Mouse (Mus musculus): ENCODE results near the gene Utrn. TPM values are rescaled to one million over a fixed set of nuclear protein-coding genes. Genes with fewer than 3 reads are reported as not detected.
A peak's percentile ranks its signal among the peaks of the same experiment; 100 is the strongest.

Utrn gene
- polyA plus RNA-seq, 1 experiment from 2014 or later = 41.2 TPM

DNA sequence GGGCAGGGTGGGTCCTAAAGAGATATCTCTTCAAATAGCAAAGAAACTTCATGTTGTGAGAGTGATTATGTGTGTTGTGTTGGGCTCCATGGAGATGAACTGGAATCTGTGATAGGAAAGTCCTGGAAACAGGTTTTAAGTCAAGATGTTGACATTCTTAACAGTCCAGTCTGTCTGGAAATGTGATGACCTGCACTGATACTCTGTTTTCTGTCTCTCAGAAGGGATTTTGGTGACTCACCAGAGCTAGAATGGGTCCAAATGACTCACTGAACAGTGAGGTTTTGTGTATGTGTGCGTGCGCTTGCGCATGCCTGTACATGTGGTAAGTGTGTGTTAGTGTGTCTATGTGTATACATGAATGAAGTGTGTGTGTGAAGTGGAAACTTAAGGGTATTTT, 24.2 kb upstream of the Utrn start:
- Histone ChIP-seq H3K4me2 (replicated peaks) (no peak overlapping the region), H3K27me3 (no peaks in the 10 kb centered on the region), H3K4me1 (no peaks in the 10 kb centered on the region), H3K36me3 (no peaks in the 10 kb centered on the region), H3K4me3 (no peak overlapping the region), H3K27ac (replicated peaks) (no peak overlapping the region), H3K9ac (replicated peaks) (no peak overlapping the region), H3K9me3 (no peaks in the 10 kb centered on the region)
- ATAC-seq (ENCODE audit: low FRiP score, low read depth) = no peak
- WGBS = 98% methylated on average over 3 of the region's 3 CpGs

DNA sequence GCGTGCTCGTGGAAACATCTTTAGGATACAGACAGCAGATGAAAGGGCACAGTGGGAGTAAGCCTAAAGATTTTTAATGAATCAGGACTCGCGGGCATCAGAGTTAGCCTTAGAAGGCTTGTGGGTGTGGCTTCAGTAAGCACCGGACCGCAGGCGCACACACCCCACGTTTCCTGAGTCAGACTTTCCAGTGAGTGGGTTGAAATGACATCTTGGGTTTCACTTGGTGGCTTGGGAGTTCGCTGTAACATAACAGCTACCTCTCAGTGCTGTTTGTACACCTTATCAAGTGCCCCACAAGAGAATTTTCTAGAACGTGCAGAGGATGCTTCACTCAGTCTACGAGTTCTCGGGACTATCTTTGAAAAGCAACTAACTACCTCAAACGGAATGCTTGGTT, 19.2 kb upstream of the Utrn start:
- WGBS = 82% methylated on average over 13 of the region's 13 CpGs

DNA sequence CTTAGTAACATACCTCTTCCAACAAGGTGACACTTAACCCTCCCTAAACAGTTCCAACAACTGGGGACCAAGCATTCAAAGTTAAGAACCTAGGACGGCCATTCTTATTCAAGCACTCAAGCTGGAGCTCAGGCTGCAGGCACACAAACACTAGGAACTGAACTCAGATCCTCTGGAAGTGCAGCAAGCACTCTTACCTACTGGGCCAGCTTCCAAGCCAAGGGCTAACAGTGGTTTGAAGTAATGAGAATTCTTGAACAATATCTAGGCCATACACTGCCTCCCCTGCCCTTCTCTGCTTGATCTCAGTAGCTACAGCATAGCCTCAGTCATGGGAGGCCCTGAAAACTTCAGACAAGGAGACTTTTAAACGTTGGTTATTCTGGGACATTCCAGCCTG, 18.6 kb upstream of the Utrn start:
- Histone ChIP-seq H3K9ac (replicated peaks) (no peak overlapping the region), H3K4me1 (no peaks in the 10 kb centered on the region), H3K4me2 (replicated peaks) (no peak overlapping the region), H3K27ac (replicated peaks) (no peak overlapping the region), H3K27me3 (no peaks in the 10 kb centered on the region), H3K4me3 (no peak overlapping the region), H3K36me3 (no peaks in the 10 kb centered on the region), H3K9me3 (no peaks in the 10 kb centered on the region)
- ATAC-seq (ENCODE audit: low FRiP score, low read depth) = no peak
- 78% methylated on average over 2 of the region's 2 CpGs for WGBS

More for the DNA sequence above, 19.2 kb upstream of the Utrn start:
- ATAC-seq (ENCODE audit: low FRiP score, low read depth) = no peak
- Histone ChIP-seq H3K4me2 (replicated peaks) (no peak overlapping the region), H3K9ac (replicated peaks) (no peak overlapping the region), H3K36me3 (no peaks in the 10 kb centered on the region), H3K4me3 (no peak overlapping the region), H3K4me1 (no peaks in the 10 kb centered on the region), H3K27ac (replicated peaks) (no peak overlapping the region), H3K9me3 (no peaks in the 10 kb centered on the region), H3K27me3 (no peaks in the 10 kb centered on the region)

DNA sequence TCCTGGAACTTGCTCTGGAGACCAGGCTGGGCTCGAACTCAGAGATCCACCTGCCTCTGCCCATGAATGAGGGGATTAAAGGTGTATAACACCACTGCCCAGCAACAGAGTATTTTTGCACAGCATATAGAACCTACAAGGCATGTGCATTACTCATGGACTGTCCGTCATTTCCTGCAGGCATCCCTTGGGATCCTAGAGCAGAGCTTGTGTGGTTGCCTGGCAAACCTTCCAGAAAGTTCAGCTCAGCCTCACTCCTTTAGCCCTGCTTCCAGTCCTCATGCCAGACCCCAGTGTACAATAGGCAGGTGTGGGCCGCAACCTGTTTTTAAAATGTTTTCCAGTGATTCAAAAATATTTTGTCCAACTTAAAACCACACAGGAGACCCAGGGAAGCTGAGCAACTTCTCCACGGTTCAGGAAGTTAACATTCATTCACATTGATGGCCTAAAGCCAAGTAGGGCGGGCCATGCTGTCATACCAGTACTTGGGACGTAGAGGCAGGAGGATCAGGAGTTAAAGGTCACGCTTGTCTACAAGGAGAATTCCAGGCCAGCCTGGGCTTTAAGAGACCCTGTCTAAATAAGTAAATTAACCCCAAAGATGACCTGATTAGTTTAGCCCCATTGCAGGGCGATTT, 15.3 kb upstream of the Utrn start:
- H3K27ac ChIP-seq (replicated peaks) = no peak overlapping the region
- no peaks in the 10 kb centered on the region for H3K36me3 ChIP-seq
- H3K4me2 ChIP-seq (replicated peaks) = no peak overlapping the region
- no peak for ATAC-seq (ENCODE audit: low FRiP score, low read depth)
- H3K9ac ChIP-seq (replicated peaks) = no peak overlapping the region
- H3K9me3 ChIP-seq = no peaks in the 10 kb centered on the region
- no peak overlapping the region for H3K4me3 ChIP-seq
- H3K27me3 ChIP-seq = no peaks in the 10 kb centered on the region
- 0 out of 2 replicates have a peak, but pooled peaks cover under 1% of the 10 kb centered on the region for H3K4me1 ChIP-seq
- 62% methylated on average over 8 of the region's 8 CpGs for whole genome bisulfite sequencing

DNA sequence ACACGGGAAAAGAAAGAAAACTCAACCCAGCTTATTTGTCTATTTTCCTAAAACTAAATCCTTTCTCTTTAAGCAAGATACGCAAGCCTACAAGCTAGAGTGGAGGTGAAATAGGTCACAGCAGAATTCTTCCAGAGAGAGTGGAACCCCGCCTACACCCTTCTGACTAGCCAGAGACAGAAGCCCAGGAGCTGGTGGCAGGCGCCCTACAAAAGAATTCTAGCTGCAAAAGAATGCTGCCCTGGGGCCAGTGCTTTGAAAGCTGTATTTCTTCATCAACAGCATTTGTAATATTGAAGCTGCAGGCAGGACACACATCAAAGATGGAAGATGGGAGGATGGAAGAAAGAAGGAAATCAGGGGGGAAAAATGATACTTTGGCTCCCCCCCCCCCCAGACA, 12.7 kb upstream of the Utrn start:
- no peak overlapping the region for H3K27ac ChIP-seq (replicated peaks)

DNA sequence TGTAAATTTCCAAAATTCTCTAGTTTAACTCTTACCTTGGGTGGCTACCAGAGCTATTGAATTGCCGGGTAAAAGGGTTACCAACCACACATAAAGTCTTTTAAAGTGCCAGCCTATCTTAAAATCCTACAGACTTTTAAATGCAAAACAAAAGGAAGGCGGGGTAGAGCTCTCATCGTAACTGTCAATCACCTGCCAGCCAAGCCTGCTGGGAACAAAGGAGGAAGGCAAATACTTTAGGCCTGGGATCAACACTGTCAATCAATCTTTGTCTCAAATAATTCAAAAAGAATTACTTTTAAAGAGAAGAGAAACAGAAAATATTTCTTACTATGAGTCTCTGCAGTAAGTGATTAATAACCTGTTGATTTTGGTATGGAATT, 10.1 kb upstream of the Utrn start:
- peak; percentile 61; the same call in 1 of the 2 replicates for ATAC-seq (ENCODE audit: low FRiP score, low read depth)
- Histone ChIP-seq H3K9ac (replicated peaks) (no peak overlapping the region), H3K27me3 (peaks cover 3% of the 10 kb centered on the region; the same call in 1 of the 2 replicates), H3K36me3 (no peaks in the 10 kb centered on the region), H3K4me3 (0 out of 2 replicates have a peak overlapping the region, but pooled peaks have one; percentile 12), H3K4me2 (replicated peaks) (peak overlapping the region; percentile 42), H3K27ac (replicated peaks) (no peak overlapping the region), H3K4me1 (peaks cover 10% of the 10 kb centered on the region), H3K9me3 (no peaks in the 10 kb centered on the region)
- WGBS = 2% methylated on average over 3 of the region's 3 CpGs

More for the DNA sequence above, 12.7 kb upstream of the Utrn start:
- H3K27me3 ChIP-seq = peaks cover 3% of the 10 kb centered on the region; the same call in 1 of the 2 replicates
- H3K9ac ChIP-seq (replicated peaks) = no peak overlapping the region
- WGBS = 78% methylated on average over 4 of the region's 4 CpGs
- H3K4me3 ChIP-seq = no peak overlapping the region
- no peak overlapping the region for H3K4me2 ChIP-seq (replicated peaks)
- H3K36me3 ChIP-seq = no peaks in the 10 kb centered on the region
- H3K9me3 ChIP-seq = no peaks in the 10 kb centered on the region
- peaks cover 10% of the 10 kb centered on the region for H3K4me1 ChIP-seq
- ATAC-seq (ENCODE audit: low FRiP score, low read depth) = no peak

DNA sequence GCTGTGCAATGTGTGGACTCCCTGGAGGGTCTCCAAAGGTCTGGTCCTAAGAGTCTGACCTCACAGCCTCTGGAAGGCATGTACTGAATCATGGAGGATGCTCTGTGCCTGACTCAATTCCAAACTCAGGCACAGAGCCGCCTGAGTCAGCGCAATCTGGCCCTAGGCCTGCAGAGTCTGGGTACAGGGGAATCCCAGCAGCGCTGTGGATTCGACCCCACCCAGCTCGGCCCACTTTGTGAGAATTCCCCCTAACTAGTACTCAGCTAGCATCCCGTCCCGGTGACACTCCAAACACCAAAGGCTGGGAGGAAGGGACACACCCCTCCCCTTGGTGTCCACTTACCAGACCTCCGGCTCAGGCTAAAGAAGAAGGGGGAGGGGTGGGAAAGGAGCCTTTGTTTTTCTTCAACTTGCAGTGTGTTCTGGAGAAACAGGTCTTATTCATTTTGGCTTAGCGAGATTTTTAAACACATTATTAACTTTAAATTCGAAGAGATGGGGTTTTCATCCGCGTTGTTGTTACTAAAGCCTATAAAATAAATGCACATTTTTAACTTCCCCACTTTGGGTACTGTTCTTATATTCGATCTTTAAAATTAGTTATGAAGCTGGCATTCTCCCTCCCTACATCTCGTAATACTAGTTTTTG, 9.6 kb upstream of the Utrn start:
- Histone ChIP-seq H3K9me3 (no peaks in the 10 kb centered on the region), H3K27me3 (peaks cover 3% of the 10 kb centered on the region; the same call in 1 of the 2 replicates), H3K4me3 (0 out of 2 replicates have a peak overlapping the region, but pooled peaks have one; percentile 13), H3K9ac (replicated peaks) (0 out of 2 replicates have a peak overlapping the region, but pooled peaks have one; percentile 12), H3K4me1 (peaks cover 10% of the 10 kb centered on the region), H3K27ac (replicated peaks) (peak overlapping the region; percentile 42; the same call in 1 of the 2 replicates), H3K4me2 (replicated peaks) (peak overlapping the region; percentile 42), H3K36me3 (no peaks in the 10 kb centered on the region)
- WGBS = 3% methylated on average over 14 of the region's 14 CpGs
- ATAC-seq (ENCODE audit: low FRiP score, low read depth) = peak; percentile 79

DNA sequence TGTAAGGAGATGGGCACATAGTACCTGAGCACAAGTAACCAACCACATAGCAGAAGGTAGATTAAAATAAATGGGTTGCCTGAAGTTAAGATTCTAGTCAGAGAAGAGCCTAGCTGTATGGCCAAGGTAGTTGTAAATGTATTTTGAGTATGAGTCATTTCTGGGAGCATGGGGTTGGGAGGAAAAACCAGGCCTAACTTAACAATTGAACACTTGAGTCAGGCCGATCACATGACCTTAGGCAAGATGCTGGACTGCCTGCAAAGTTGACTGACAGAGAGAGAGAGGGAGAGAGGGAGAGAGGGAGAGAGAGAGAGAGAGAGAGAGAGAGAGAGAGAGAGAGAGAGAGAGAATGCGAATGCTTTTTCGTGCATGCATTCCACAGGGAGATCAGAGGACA, 7.3 kb upstream of the Utrn start:
- H3K4me3 ChIP-seq = no peak overlapping the region

DNA sequence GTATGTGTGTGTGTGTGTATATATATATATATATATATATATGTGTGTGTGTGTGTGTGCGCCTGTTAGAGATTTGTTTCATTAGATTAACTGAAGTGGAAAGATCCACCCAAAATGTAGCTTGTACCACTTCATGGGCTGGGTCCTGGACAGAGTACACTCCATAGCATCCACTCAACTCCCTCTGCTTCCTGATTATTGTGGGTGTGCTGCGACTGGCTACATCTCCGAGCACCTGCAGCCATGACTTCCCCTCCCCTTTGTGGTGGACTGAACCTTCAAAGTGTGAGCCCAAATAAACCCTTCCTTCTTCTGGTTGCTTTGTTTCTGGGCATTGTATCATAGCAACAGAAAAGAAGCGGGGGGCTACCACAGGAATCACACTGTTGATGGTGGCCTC, 6.2 kb upstream of the Utrn start:
- Histone ChIP-seq H3K4me2 (replicated peaks) (no peak overlapping the region), H3K36me3 (no peaks in the 10 kb centered on the region)

More for the DNA sequence above, 7.3 kb upstream of the Utrn start:
- Histone ChIP-seq H3K4me2 (replicated peaks) (no peak overlapping the region), H3K9ac (replicated peaks) (no peak overlapping the region), H3K27me3 (peaks cover 3% of the 10 kb centered on the region; the same call in 1 of the 2 replicates), H3K36me3 (no peaks in the 10 kb centered on the region), H3K27ac (replicated peaks) (no peak overlapping the region), H3K4me1 (peaks cover 10% of the 10 kb centered on the region), H3K9me3 (no peaks in the 10 kb centered on the region)
- no peak for ATAC-seq (ENCODE audit: low FRiP score, low read depth)
- 83% methylated on average over 3 of the region's 3 CpGs for WGBS

DNA sequence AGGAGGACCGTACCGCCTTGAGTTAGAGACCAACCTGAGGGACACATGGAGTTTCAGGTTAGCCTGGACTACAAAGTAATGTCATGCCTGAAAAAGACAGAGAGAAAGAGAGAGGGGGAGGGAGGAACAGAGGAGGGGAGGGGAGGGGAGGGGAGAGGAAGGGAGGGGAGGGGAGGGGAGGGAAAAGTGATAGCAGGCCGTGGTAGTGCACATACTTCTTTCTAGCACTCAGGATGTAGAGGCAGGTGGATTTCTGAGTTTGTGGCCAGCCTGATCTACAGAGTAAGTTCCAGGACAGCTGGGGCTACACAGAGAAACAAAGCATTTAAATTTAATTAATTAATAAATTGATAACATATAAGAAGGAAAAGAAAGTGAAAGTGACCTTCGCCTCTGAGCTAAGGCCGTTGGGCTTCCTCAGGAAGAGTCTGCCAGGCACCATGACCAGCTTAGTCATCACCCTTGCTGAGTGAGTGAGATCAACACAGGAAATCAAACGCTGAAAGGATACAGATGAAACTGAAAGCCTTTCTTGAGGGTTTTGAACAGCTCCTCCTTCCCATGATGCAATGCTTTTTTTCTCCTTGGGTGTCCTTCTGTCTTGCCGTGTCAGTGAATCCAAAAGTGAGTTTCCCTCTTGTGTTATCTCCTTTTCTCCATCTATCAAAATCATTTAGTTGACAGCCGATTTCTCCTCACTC, 5.6 kb upstream of the Utrn start:
- Histone ChIP-seq H3K27ac (replicated peaks) (no peak overlapping the region), H3K4me3 (no peak overlapping the region), H3K9me3 (no peaks in the 10 kb centered on the region), H3K27me3 (peaks cover 3% of the 10 kb centered on the region; the same call in 1 of the 2 replicates), H3K9ac (replicated peaks) (no peak overlapping the region), H3K36me3 (no peaks in the 10 kb centered on the region), H3K4me1 (peaks cover 10% of the 10 kb centered on the region), H3K4me2 (replicated peaks) (no peak overlapping the region)
- ATAC-seq (ENCODE audit: low FRiP score, low read depth) = no peak
- WGBS = 82% methylated on average over 8 of the region's 8 CpGs

More for the DNA sequence above, 6.2 kb upstream of the Utrn start:
- H3K4me3 ChIP-seq = no peak overlapping the region
- H3K4me1 ChIP-seq = peaks cover 10% of the 10 kb centered on the region
- H3K9me3 ChIP-seq = no peaks in the 10 kb centered on the region
- WGBS = 95% methylated on average over 4 of the region's 4 CpGs
- no peak overlapping the region for H3K27ac ChIP-seq (replicated peaks)
- H3K9ac ChIP-seq (replicated peaks) = no peak overlapping the region
- H3K27me3 ChIP-seq = peaks cover 3% of the 10 kb centered on the region; the same call in 1 of the 2 replicates
- ATAC-seq (ENCODE audit: low FRiP score, low read depth) = no peak

DNA sequence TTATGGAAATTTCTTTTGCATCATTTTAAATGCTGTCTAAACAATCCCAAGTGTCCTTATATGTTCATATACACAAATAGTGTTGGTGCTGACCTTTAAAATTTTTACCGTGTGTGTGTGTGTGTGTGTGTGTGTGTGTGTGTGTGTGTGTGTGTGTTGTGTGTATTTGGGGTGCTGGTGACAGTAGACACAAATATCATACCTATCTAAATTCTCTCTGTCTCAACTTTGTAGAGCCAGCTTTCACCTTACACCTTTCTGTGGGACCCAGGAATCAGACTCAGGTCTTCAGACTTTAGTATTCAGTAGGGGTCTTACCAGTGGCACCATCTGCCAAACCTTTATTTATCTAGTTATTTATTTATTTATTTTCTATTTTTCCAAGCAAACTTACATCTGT, 681 bp upstream of the Utrn start:
- ATAC-seq (ENCODE audit: low FRiP score, low read depth) = no peak
- Histone ChIP-seq H3K27me3 (peaks cover 10% of the 10 kb centered on the region; the same call in 1 of the 2 replicates), H3K4me3 (peak overlapping the region; percentile 79), H3K36me3 (no peaks in the 10 kb centered on the region), H3K27ac (replicated peaks) (no peak overlapping the region), H3K9me3 (no peaks in the 10 kb centered on the region), H3K4me2 (replicated peaks) (peak overlapping the region; percentile 96), H3K9ac (replicated peaks) (no peak overlapping the region), H3K4me1 (peaks cover 17% of the 10 kb centered on the region)
- 55% methylated on average over 1 of the region's 1 CpGs for WGBS
